Mouse (Mus musculus) limb, embryonic 14.5 days (tissue): ENCODE data around the gene Ciz1. TPM values are rescaled to one million over a fixed set of nuclear protein-coding genes. Genes with fewer than 3 reads are reported as not detected.

ENCODE experiments used
- ATAC-seq: fragments of 200-750 bp; cut with Nextera tagmentation; 2 replicates; pipeline ENCODE4 v1.8.0; 2017; ENCODE audit warnings: low read depth, moderate number of reproducible peaks, moderate TSS enrichment; ENCODE audit not compliant: low FRiP score
- DNase-seq: peaks from one replicate; pipeline ENCODE4 v3.0.0-alpha.2; 2015; ENCODE audit warnings: low spot score
- H3K27ac ChIP-seq: fragments of 300-500 bp; sonication (generic); replicated peaks from 2 replicates; pipeline ENCODE4 v1.5.1; 2014; ENCODE audit warnings: low read depth, mild to moderate bottlenecking, low read length, moderate library complexity, mixed read lengths
- H3K27me3 ChIP-seq: fragments of 300-500 bp; sonication (generic); 2 replicates; pipeline ENCODE4 v1.6.1; 2014; ENCODE audit warnings: low read length, mixed read lengths; ENCODE audit not compliant: control insufficient read depth, insufficient read depth
- H3K36me3 ChIP-seq: fragments of 300-500 bp; sonication (generic); 2 replicates; pipeline ENCODE4 v1.6.1; 2014; ENCODE audit warnings: mild to moderate bottlenecking, low read length, moderate library complexity, mixed read lengths; ENCODE audit not compliant: control insufficient read depth, insufficient read depth
- H3K4me1 ChIP-seq: fragments of 300-500 bp; sonication (generic); 2 replicates; pipeline ENCODE4 v1.6.1; 2014; ENCODE audit warnings: antibody characterized with exemption, low read length, mixed read lengths; ENCODE audit not compliant: control insufficient read depth, insufficient read depth
- H3K4me2 ChIP-seq: fragments of 300-500 bp; sonication (generic); replicated peaks from 2 replicates; pipeline ENCODE4 v1.6.1; 2014; ENCODE audit warnings: low read depth, mild to moderate bottlenecking, low read length, moderate library complexity; ENCODE audit not compliant: severe bottlenecking
- H3K4me3 ChIP-seq: fragments of 300-500 bp; sonication (generic); replicated peaks from 2 replicates; pipeline ENCODE4 v1.5.1; 2014; ENCODE audit warnings: low read length
- H3K9ac ChIP-seq: fragments of 300-500 bp; sonication (generic); 2 replicates; pipeline ENCODE4 v1.6.1; 2014; ENCODE audit warnings: mild to moderate bottlenecking, low read depth, low read length, moderate library complexity; ENCODE audit not compliant: severe bottlenecking
- H3K9me3 ChIP-seq: fragments of 300-500 bp; sonication (generic); 2 replicates; pipeline ENCODE4 v1.6.1; 2016; ENCODE audit warnings: low read length; ENCODE audit not compliant: control insufficient read depth
- POLR2A ChIP-seq: fragments of 200-500 bp; IDR thresholded peaks from 2 replicates; pipeline ENCODE4 v1.8.0; 2012; ENCODE audit warnings: inconsistent platforms, mild to moderate bottlenecking, moderate library complexity, borderline replicate concordance; ENCODE audit not compliant: insufficient read depth, insufficient read length; ENCODE audit errors: extremely low read depth
- WGBS: fragments of 180-500 bp; shearing (Covaris S2); extraction: QIAGEN DNeasy Blood & Tissue Kit; methylation state at CpG from one replicate; pipeline ENCODE4 v1.1.7; 2014; 5-methylcytosine and 5-hydroxymethylcytosine counted together
- polyA plus RNA-seq, 2 experiments: library from polyadenylated mRNA; depleted of rRNA in 1 of 2; stranded (reverse) in 1 of 2; unstranded in 1 of 2; fragments of >200 nt; fragmentation: Nextera tagmentation in 1 of 2; extraction: Ambion mirVana in 1 of 2; gene quantifications; 2 replicates each; pipeline versions ENCODE4 v1.2.1 to v1.2.3; 2012 to 2014

Gene Ciz1
- polyA plus RNA-seq, 2 experiments, result 46.5 to 196 TPM

GRCm38 (mm10) chr2:32362817-32363340 lies 10.8 kb downstream of the Ciz1 start:
- Histone ChIP-seq H3K27ac (peak overlapping the region; percentile 88), H3K4me3 (peak overlapping the region; percentile 80), H3K4me1 (peaks cover 17% of the 10 kb centered on the region), H3K4me2 (peak overlapping the region; percentile 71), H3K27me3 (no peaks in the 10 kb centered on the region), H3K9ac (peak overlapping the region; percentile 86), H3K9me3 (no peaks in the 10 kb centered on the region), H3K36me3 (peaks cover 31% of the 10 kb centered on the region)
- TF ChIP-seq POLR2A, result peak; percentile 51; the same call in 1 of the 2 replicates
- under 1% methylated on average over 41 of the region's 53 CpGs for WGBS
- ATAC-seq, result peak; percentile 81
- DNase-seq, result peak; percentile 77

GRCm38 (mm10) chr2:32363376-32364106 lies 11.4 kb downstream of the Ciz1 start:
- TF ChIP-seq POLR2A, result 0 out of 2 replicates have a peak, but pooled peaks have one; percentile 19
- peak overlapping the region; percentile 71 for H3K4me2 ChIP-seq
- peak overlapping the region; percentile 88 for H3K27ac ChIP-seq
- ATAC-seq (peak; percentile 61), DNase-seq (no peak)
- peaks cover 17% of the 10 kb centered on the region for H3K4me1 ChIP-seq
- H3K4me3 ChIP-seq, result peak overlapping the region; percentile 80
- peaks cover 37% of the 10 kb centered on the region for H3K36me3 ChIP-seq
- no peaks in the 10 kb centered on the region for H3K9me3 ChIP-seq
- no peaks in the 10 kb centered on the region for H3K27me3 ChIP-seq
- 6% methylated on average over 19 of the region's 19 CpGs for WGBS
- H3K9ac ChIP-seq, result peak overlapping the region; percentile 86

- Histone ChIP-seq H3K4me3 (peak overlapping the region; percentile 80; the same call in 1 of the 2 replicates), H3K36me3 (peaks cover 43% of the 10 kb centered on the region), H3K4me2 (peak overlapping the region; percentile 71), H3K9me3 (no peaks in the 10 kb centered on the region), H3K27me3 (no peaks in the 10 kb centered on the region), H3K27ac (no peak overlapping the region), H3K4me1 (peaks cover 17% of the 10 kb centered on the region), H3K9ac (0 out of 2 replicates have a peak overlapping the region, but pooled peaks have one; percentile 86)
- DNase-seq (no peak), ATAC-seq (no peak)
- no peak for TF ChIP-seq POLR2A
- WGBS, result 86% methylated on average over 8 of the region's 8 CpGs
Observed at GRCm38 (mm10) chr2:32364121-32364520, 12.0 kb downstream of the Ciz1 start.

- Histone ChIP-seq H3K9ac (no peak overlapping the region), H3K4me1 (peaks cover 5% of the 10 kb centered on the region), H3K4me2 (no peak overlapping the region), H3K9me3 (no peaks in the 10 kb centered on the region), H3K27me3 (no peaks in the 10 kb centered on the region), H3K4me3 (no peak overlapping the region), H3K27ac (no peak overlapping the region), H3K36me3 (peaks cover 74% of the 10 kb centered on the region)
- DNase-seq (no peak), ATAC-seq (no peak)
- TF ChIP-seq POLR2A, result no peak
- WGBS, result 92% methylated on average over 5 of the region's 5 CpGs
Observed at GRCm38 (mm10) chr2:32367315-32367714, 15.2 kb downstream of the Ciz1 start.

- Histone ChIP-seq H3K9ac (no peak overlapping the region), H3K27me3 (no peaks in the 10 kb centered on the region), H3K9me3 (no peaks in the 10 kb centered on the region), H3K27ac (no peak overlapping the region), H3K4me2 (no peak overlapping the region), H3K4me1 (no peaks in the 10 kb centered on the region), H3K36me3 (peaks cover 94% of the 10 kb centered on the region), H3K4me3 (no peak overlapping the region)
- DNase-seq (no peak), ATAC-seq (no peak)
- 88% methylated on average over 10 of the region's 10 CpGs for WGBS
- no peak for TF ChIP-seq POLR2A
Observed at GRCm38 (mm10) chr2:32374191-32374590, 22.1 kb downstream of the Ciz1 start.
